Mouse (Mus musculus): ENCODE measurements around the gene Ncor1.
"Not testable (repeated sequence)": the region's sequence is repeated elsewhere in the genome, so short reads cannot be mapped to it uniquely, and the experiment has no call there.

Gene Ncor1

GRCm38 (mm10) chr11:62355216-62355615, 103.1 kb downstream of the Ncor1 start:
- no peak for DNase-seq (ENCODE audit: low spot score)

- DNase-seq (ENCODE audit: low spot score): no peak
Observed at GRCm38 (mm10) chr11:62351948-62352347, 106.4 kb downstream of the Ncor1 start.

GRCm38 (mm10) chr11:62343002-62343401, 115.3 kb downstream of the Ncor1 start:
- no peak for DNase-seq (ENCODE audit: low spot score)

GRCm38 (mm10) chr11:62332228-62332627, 126.1 kb downstream of the Ncor1 start:
- no peak for DNase-seq (ENCODE audit: low spot score)

GRCm38 (mm10) chr11:62331141-62331540, 127.2 kb downstream of the Ncor1 start:
- DNase-seq (ENCODE audit: low spot score): no peak

- DNase-seq (ENCODE audit: low spot score): no peak
Observed at GRCm38 (mm10) chr11:62323659-62324058, 134.7 kb downstream of the Ncor1 start.

GRCm38 (mm10) chr11:62320097-62320496, 138.2 kb downstream of the Ncor1 start:
- no peak for DNase-seq (ENCODE audit: low spot score)

GRCm38 (mm10) chr11:62317746-62318145, 140.6 kb downstream of the Ncor1 start:
- no peak for DNase-seq (ENCODE audit: low spot score)

- no peak for DNase-seq (ENCODE audit: low spot score)
Observed at GRCm38 (mm10) chr11:62314984-62315383, 143.4 kb downstream of the Ncor1 start.

GRCm38 (mm10) chr11:62309296-62309695, 149.0 kb downstream of the Ncor1 start:
- no peak for DNase-seq (ENCODE audit: low spot score)

GRCm38 (mm10) chr11:62305866-62306265, 152.5 kb downstream of the Ncor1 start:
- DNase-seq (ENCODE audit: low spot score): no peak

GRCm38 (mm10) chr11:62298883-62299282, 159.5 kb downstream of the Ncor1 start:
- no peak for DNase-seq (ENCODE audit: low spot score)

- DNase-seq (ENCODE audit: low spot score): no peak
Observed at GRCm38 (mm10) chr11:62294121-62294520, 164.2 kb downstream of the Ncor1 start.

- DNase-seq (ENCODE audit: low spot score): no peak
Observed at GRCm38 (mm10) chr11:62287700-62288099, 170.6 kb downstream of the Ncor1 start.

- no peak for DNase-seq (ENCODE audit: low spot score)
Observed at GRCm38 (mm10) chr11:62285020-62285419, 173.3 kb downstream of the Ncor1 start.

- DNase-seq (ENCODE audit: low spot score): not testable (repeated sequence)
Observed at GRCm38 (mm10) chr11:62284020-62284419, 174.3 kb downstream of the Ncor1 start.

- peak; percentile 36 for DNase-seq (ENCODE audit: low spot score)
Observed at GRCm38 (mm10) chr11:62281601-62281997, 176.7 kb downstream of the Ncor1 start.

- peak; percentile 90 for DNase-seq (ENCODE audit: low spot score)
Observed at GRCm38 (mm10) chr11:62280675-62281600, 177.4 kb downstream of the Ncor1 start, which contains the start of the genes Zswim7 and Ttc19. Gene Zswim7 (minus strand): TSS chr11:62281375. Gene Ttc19 (plus strand): TSS chr11:62281473.

- DNase-seq (ENCODE audit: low spot score): peak; percentile 85
Observed at GRCm38 (mm10) chr11:62278027-62278426, 180.3 kb downstream of the Ncor1 start.

GRCm38 (mm10) chr11:62277086-62277485, 181.3 kb downstream of the Ncor1 start:
- DNase-seq (ENCODE audit: low spot score): no peak

GRCm38 (mm10) chr11:62270851-62271250, 187.5 kb downstream of the Ncor1 start:
- DNase-seq (ENCODE audit: low spot score): no peak

- no peak for DNase-seq (ENCODE audit: low spot score)
Observed at GRCm38 (mm10) chr11:62269097-62269496, 189.2 kb downstream of the Ncor1 start.

- no peak for DNase-seq (ENCODE audit: low spot score)
Observed at GRCm38 (mm10) chr11:62268381-62268780, 190.0 kb downstream of the Ncor1 start.
